Mouse (Mus musculus): ENCODE data around the gene Fnip2.

The Fnip2 gene

GRCm38 (mm10) chr3:79415929-79416328 is 151.7 kb downstream of the Fnip2 start:
- no peak for DNase-seq (ENCODE audit: low read depth, low spot score)

GRCm38 (mm10) chr3:79415081-79415480 is 152.5 kb downstream of the Fnip2 start:
- no peak for DNase-seq (ENCODE audit: low read depth, low spot score)

DNA sequence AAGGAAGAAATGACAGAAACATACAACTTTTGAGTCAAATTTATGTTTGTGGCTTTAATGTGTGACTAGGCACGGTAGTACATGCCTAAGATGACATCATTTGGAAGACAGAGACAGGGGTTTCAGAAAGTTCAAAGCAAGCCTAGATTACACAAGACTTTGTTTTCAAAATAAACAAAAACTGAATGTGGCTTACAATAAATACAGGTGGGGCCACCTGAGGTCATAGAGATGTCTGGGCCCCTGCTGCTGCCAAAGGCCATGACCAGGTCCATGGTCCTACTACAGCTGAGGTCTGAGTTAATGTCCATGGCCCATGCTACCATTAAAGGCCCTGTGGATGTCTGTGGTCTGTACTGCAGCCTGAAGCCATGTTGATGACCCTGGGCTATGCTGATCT is 154.1 kb downstream of the Fnip2 start:
- no peak for DNase-seq (ENCODE audit: low read depth, low spot score)

DNA sequence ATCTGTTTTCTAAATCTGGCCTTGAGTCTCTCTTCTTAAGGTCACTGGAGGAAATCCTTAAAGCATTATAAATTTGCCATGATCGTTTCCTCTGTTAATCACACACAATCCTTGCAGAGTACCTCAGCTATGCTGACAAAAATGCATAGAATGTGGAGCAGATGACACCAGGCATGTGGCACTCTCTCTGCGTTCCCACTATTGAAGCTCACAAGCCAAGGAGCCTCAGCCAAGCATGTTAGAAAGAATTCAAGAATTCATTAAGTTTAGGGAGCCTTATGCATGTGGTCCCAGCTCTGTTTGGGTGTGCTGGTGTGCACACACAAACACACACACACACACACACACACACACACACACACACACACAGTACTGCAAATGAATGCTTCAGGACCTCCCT is 155.9 kb downstream of the Fnip2 start:
- DNase-seq (ENCODE audit: low read depth, low spot score) = no peak

GRCm38 (mm10) chr3:79410629-79410995 is 157.0 kb downstream of the Fnip2 start:
- no peak for DNase-seq (ENCODE audit: low read depth, low spot score)

GRCm38 (mm10) chr3:79409927-79410628 is 157.5 kb downstream of the Fnip2 start:
- DNase-seq (ENCODE audit: low read depth, low spot score) = no peak

DNA sequence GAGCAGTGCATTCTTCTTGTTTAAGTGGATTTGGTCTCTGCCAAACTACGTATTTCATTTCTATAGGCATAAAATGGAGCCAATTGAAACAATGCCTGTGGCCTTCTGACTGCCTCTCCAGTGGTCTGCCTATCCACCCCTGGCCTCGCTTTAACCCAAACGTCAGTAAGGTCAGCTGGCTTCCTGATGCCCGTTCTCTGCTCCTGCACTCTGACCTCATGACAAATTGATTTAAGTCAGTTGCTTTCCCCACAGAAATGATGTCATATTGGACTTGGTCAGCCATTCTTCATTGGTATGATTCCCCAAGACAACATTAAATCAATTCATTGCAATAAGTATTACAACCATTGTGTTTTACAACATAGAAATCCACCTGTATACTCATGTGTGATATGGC is 159.1 kb downstream of the Fnip2 start:
- DNase-seq (ENCODE audit: low read depth, low spot score) = no peak
